Mouse (Mus musculus) ES-E14 (cell line): Measurements from ENCODE around the gene Fgf18.

Experiments
- HCFC1 ChIP-seq: IDR thresholded peaks from 2 replicates; pipeline ENCODE4 v1.6.1; 2012; ENCODE audit warnings: low read length, inconsistent platforms, borderline replicate concordance; ENCODE audit not compliant: insufficient read depth
- MAFK ChIP-seq: IDR thresholded peaks from 2 replicates; pipeline ENCODE4 v1.6.1; 2014; ENCODE audit warnings: mild to moderate bottlenecking, low read depth, low read length, inconsistent platforms; ENCODE audit not compliant: insufficient read depth
- ZC3H11A ChIP-seq: IDR thresholded peaks from 2 replicates; pipeline ENCODE4 v1.6.1; 2012; ENCODE audit warnings: low read depth, mild to moderate bottlenecking, inconsistent platforms, low read length, borderline replicate concordance
- ZNF384 ChIP-seq: IDR thresholded peaks from 2 replicates; pipeline ENCODE4 v1.6.1; 2012; ENCODE audit warnings: low read depth, low read length, inconsistent platforms

- no peak for TF ChIP-seq ZC3H11A
- no peak for TF ChIP-seq ZNF384
- no peak for TF ChIP-seq HCFC1
- no peak for TF ChIP-seq MAFK
Measured at GRCm38 (mm10) chr11:33149453-33149852, 2.3 kb upstream of the Fgf18 start.
